ENCODE assay signal across 7 mouse cellular contexts in genomic region chr5:52113851-52114731, GRCm38 (mm10).
DNase-seq lines count a peak whose midpoint lies in the region; ATAC-seq and TF ChIP-seq lines count a peak whose summit lies in the region.

No protein-coding gene starts in this region.

- H3K36me3 ChIP-seq in ES-Bruce4 (ENCODE audit: control insufficient read depth, insufficient read depth, low read length, poor library complexity, severe bottlenecking), result no peaks in the 10 kb centered on the region
- H3K36me3 ChIP-seq in embryonic facial prominence, embryonic 13.5 days, result no peaks in the 10 kb centered on the region
- H3K36me3 ChIP-seq in midbrain, embryonic 12.5 days, result no peaks in the 10 kb centered on the region

- H3K9ac ChIP-seq in ES-Bruce4 (ENCODE audit: low read depth, poor library complexity, severe bottlenecking), result peak overlapping the region; percentile 40; the same call in 1 of the 2 replicates
- H3K9ac ChIP-seq in embryonic facial prominence, embryonic 13.5 days, result peak overlapping the region; percentile 74
- peak overlapping the region; percentile 64 for H3K9ac ChIP-seq in midbrain, embryonic 12.5 days (replicated peaks)

- under 1% methylated on average over 54 of the region's 54 CpGs for WGBS in embryonic facial prominence, embryonic 13.5 days
- 1% methylated on average over 52 of the region's 54 CpGs for WGBS in midbrain, embryonic 12.5 days

- DNase-seq in ZHBTc4 (ENCODE audit: low read depth, low spot score), result peak; percentile 53
- peak; percentile 26 for DNase-seq in heart, postnatal 4 days
- DNase-seq in layer of hippocampus, postnatal 14 days (ENCODE audit: low spot score in 2 of 2), result peak; percentile 39 to 50
- DNase-seq in urinary bladder, adult 2 months (ENCODE audit: low spot score), result peak; percentile 35

- no peak for TF ChIP-seq EP300 in ES-Bruce4 (IDR thresholded peaks at IDR 0.05; ENCODE audit: insufficient read depth, low read depth, low read length)

- peak overlapping the region; percentile 36 for H3K4me3 ChIP-seq in ES-Bruce4 (ENCODE audit: low read depth, low read length)
- H3K4me3 ChIP-seq in embryonic facial prominence, embryonic 13.5 days, result peak overlapping the region; percentile 72
- H3K4me3 ChIP-seq in midbrain, embryonic 12.5 days, result peak overlapping the region; percentile 75

- ATAC-seq in embryonic facial prominence, embryonic 13.5 days (ENCODE audit: insufficient number of reproducible peaks, insufficient read depth, low FRiP score, low TSS enrichment, low read depth), result no peak
- ATAC-seq in midbrain, embryonic 12.5 days (ENCODE audit: low FRiP score, low read depth), result peak; percentile 14

- TF ChIP-seq POLR2A in ES-Bruce4 (IDR thresholded peaks at IDR 0.05; ENCODE audit: insufficient read depth, low read length), result no peak

- peaks cover 2% of the 10 kb centered on the region for H3K4me1 ChIP-seq in ES-Bruce4 (ENCODE audit: control insufficient read depth, insufficient read depth, low read length)
- H3K4me1 ChIP-seq in embryonic facial prominence, embryonic 13.5 days, result peaks cover 29% of the 10 kb centered on the region
- H3K4me1 ChIP-seq in midbrain, embryonic 12.5 days, result peaks cover 36% of the 10 kb centered on the region

- H3K4me2 ChIP-seq in embryonic facial prominence, embryonic 13.5 days, result peak overlapping the region; percentile 99
- peak overlapping the region; percentile 97 for H3K4me2 ChIP-seq in midbrain, embryonic 12.5 days (replicated peaks)

- no peak overlapping the region for H3K27ac ChIP-seq in ES-Bruce4 (ENCODE audit: insufficient read depth, low read length)
- no peak overlapping the region for H3K27ac ChIP-seq in embryonic facial prominence, embryonic 13.5 days
- H3K27ac ChIP-seq in midbrain, embryonic 12.5 days (replicated peaks), result no peak overlapping the region

- no peak for TF ChIP-seq CTCF in ES-Bruce4 (IDR thresholded peaks at IDR 0.05; ENCODE audit: low read depth, low read length)

- no peaks in the 10 kb centered on the region for H3K9me3 ChIP-seq in ES-Bruce4 (replicated peaks; ENCODE audit: control insufficient read depth, insufficient read depth, low read length, poor library complexity, severe bottlenecking)
- no peaks in the 10 kb centered on the region for H3K9me3 ChIP-seq in embryonic facial prominence, embryonic 13.5 days
- no peaks in the 10 kb centered on the region for H3K9me3 ChIP-seq in midbrain, embryonic 12.5 days

- H3K27me3 ChIP-seq in ES-Bruce4 (ENCODE audit: control insufficient read depth, insufficient read depth, low read length, poor library complexity, severe bottlenecking), result peaks cover 19% of the 10 kb centered on the region
- peaks cover 77% of the 10 kb centered on the region for H3K27me3 ChIP-seq in embryonic facial prominence, embryonic 13.5 days
- H3K27me3 ChIP-seq in midbrain, embryonic 12.5 days, result peaks cover 75% of the 10 kb centered on the region
